Mouse (Mus musculus): Measurements from ENCODE around the gene Atpaf1. TPM values are rescaled to one million over a fixed set of nuclear protein-coding genes. Genes with fewer than 3 reads are reported as not detected.

Atpaf1 gene
- polyA plus RNA-seq, 1 experiment from 2014 or later: 44.3 TPM

GRCm38 (mm10) chr4:115782026-115782805 lies 2.4 kb upstream of the Atpaf1 start:
- ATAC-seq (ENCODE audit: low FRiP score, low TSS enrichment): no peak
- no peak overlapping the region for H3K4me3 ChIP-seq (replicated peaks; ENCODE audit: low read depth, low read length)

GRCm38 (mm10) chr4:115785511-115786034 lies 961 bp downstream of the Atpaf1 start:
- 0 out of 2 replicates have a peak overlapping the region, but pooled peaks have one; percentile 57 for H3K27ac ChIP-seq (replicated peaks; ENCODE audit: low read depth, low read length)
- ATAC-seq (ENCODE audit: low FRiP score, low TSS enrichment) (no peak), DNase-seq (no peak)
- H3K4me2 ChIP-seq (ENCODE audit: low read length): peak overlapping the region; percentile 76
- H3K9me3 ChIP-seq (ENCODE audit: control insufficient read depth, low read length): no peaks in the 10 kb centered on the region
- H3K9ac ChIP-seq (replicated peaks; ENCODE audit: low read length): peak overlapping the region; percentile 80
- H3K4me3 ChIP-seq (replicated peaks; ENCODE audit: low read depth, low read length): peak overlapping the region; percentile 63
- peaks cover 27% of the 10 kb centered on the region for H3K36me3 ChIP-seq (ENCODE audit: control insufficient read depth, insufficient read depth, low read length)
- no peaks in the 10 kb centered on the region for H3K27me3 ChIP-seq (ENCODE audit: control insufficient read depth, insufficient read depth, low read length)
- WGBS: 61% methylated on average over 7 of the region's 7 CpGs
- H3K4me1 ChIP-seq (ENCODE audit: control insufficient read depth, insufficient read depth, low read length): peaks cover 9% of the 10 kb centered on the region; the same call in 1 of the 2 replicates

More at GRCm38 (mm10) chr4:115782026-115782805, 2.4 kb upstream of the Atpaf1 start:
- Histone ChIP-seq H3K4me1 (ENCODE audit: control insufficient read depth, insufficient read depth, low read length) (peaks cover 9% of the 10 kb centered on the region; the same call in 1 of the 2 replicates), H3K4me2 (ENCODE audit: low read length) (no peak overlapping the region), H3K36me3 (ENCODE audit: control insufficient read depth, insufficient read depth, low read length) (no peaks in the 10 kb centered on the region), H3K9me3 (ENCODE audit: control insufficient read depth, low read length) (no peaks in the 10 kb centered on the region), H3K27ac (replicated peaks; ENCODE audit: low read depth, low read length) (no peak overlapping the region), H3K27me3 (ENCODE audit: control insufficient read depth, insufficient read depth, low read length) (no peaks in the 10 kb centered on the region), H3K9ac (replicated peaks; ENCODE audit: low read length) (no peak overlapping the region)
- DNase-seq: no peak
- WGBS: 93% methylated on average over 5 of the region's 5 CpGs

DNA sequence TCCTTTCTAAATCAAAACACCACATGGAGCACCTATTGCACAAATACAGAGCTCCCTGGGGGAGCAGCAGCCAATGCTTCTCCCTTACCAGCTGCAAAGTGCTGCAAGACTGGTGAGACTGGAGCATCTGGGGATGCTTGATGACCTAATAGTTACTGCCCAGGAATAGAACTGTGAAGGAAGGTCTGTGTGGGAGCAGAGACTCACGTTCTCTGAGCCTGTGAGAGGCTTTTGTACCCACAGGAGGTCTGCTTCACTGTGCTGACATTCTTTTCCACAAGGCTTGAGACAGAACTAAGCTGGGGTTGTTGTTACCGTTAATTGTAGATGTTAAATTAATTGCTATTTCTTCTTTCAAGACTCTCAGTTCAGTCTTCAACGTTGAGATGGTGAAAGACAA lies 6.3 kb downstream of the Atpaf1 start:
- H3K9ac ChIP-seq (replicated peaks; ENCODE audit: low read length): no peak overlapping the region
- ATAC-seq (ENCODE audit: low FRiP score, low TSS enrichment): no peak
- no peaks in the 10 kb centered on the region for H3K9me3 ChIP-seq (ENCODE audit: control insufficient read depth, low read length)
- no peak overlapping the region for H3K27ac ChIP-seq (replicated peaks; ENCODE audit: low read depth, low read length)
- 87% methylated on average over 3 of the region's 3 CpGs for WGBS
- peaks cover 60% of the 10 kb centered on the region for H3K36me3 ChIP-seq (ENCODE audit: control insufficient read depth, insufficient read depth, low read length)
- DNase-seq: no peak
- H3K4me1 ChIP-seq (ENCODE audit: control insufficient read depth, insufficient read depth, low read length): no peaks in the 10 kb centered on the region
- no peaks in the 10 kb centered on the region for H3K27me3 ChIP-seq (ENCODE audit: control insufficient read depth, insufficient read depth, low read length)
- H3K4me3 ChIP-seq (replicated peaks; ENCODE audit: low read depth, low read length): no peak overlapping the region
- H3K4me2 ChIP-seq (ENCODE audit: low read length): no peak overlapping the region

- no peak overlapping the region for H3K27ac ChIP-seq (replicated peaks; ENCODE audit: low read depth, low read length)
- no peaks in the 10 kb centered on the region for H3K4me1 ChIP-seq (ENCODE audit: control insufficient read depth, insufficient read depth, low read length)
- no peaks in the 10 kb centered on the region for H3K27me3 ChIP-seq (ENCODE audit: control insufficient read depth, insufficient read depth, low read length)
- ATAC-seq (ENCODE audit: low FRiP score, low TSS enrichment): no peak
- no peak overlapping the region for H3K9ac ChIP-seq (replicated peaks; ENCODE audit: low read length)
- no peaks in the 10 kb centered on the region for H3K9me3 ChIP-seq (ENCODE audit: control insufficient read depth, low read length)
- 96% methylated on average over 3 of the region's 3 CpGs for WGBS
- H3K4me2 ChIP-seq (ENCODE audit: low read length): no peak overlapping the region
- no peak overlapping the region for H3K4me3 ChIP-seq (replicated peaks; ENCODE audit: low read depth, low read length)
- peaks cover 73% of the 10 kb centered on the region for H3K36me3 ChIP-seq (ENCODE audit: control insufficient read depth, insufficient read depth, low read length)
- no peak for DNase-seq
Observed at GRCm38 (mm10) chr4:115795360-115795759, 10.7 kb downstream of the Atpaf1 start.

GRCm38 (mm10) chr4:115799981-115800380 lies 15.4 kb downstream of the Atpaf1 start:
- ATAC-seq (ENCODE audit: low FRiP score, low TSS enrichment) (no peak), DNase-seq (no peak)
- Histone ChIP-seq H3K4me2 (ENCODE audit: low read length) (no peak overlapping the region), H3K27me3 (ENCODE audit: control insufficient read depth, insufficient read depth, low read length) (no peaks in the 10 kb centered on the region), H3K4me1 (ENCODE audit: control insufficient read depth, insufficient read depth, low read length) (no peaks in the 10 kb centered on the region), H3K9me3 (ENCODE audit: control insufficient read depth, low read length) (no peaks in the 10 kb centered on the region), H3K9ac (replicated peaks; ENCODE audit: low read length) (no peak overlapping the region), H3K4me3 (replicated peaks; ENCODE audit: low read depth, low read length) (no peak overlapping the region), H3K36me3 (ENCODE audit: control insufficient read depth, insufficient read depth, low read length) (peaks cover 63% of the 10 kb centered on the region), H3K27ac (replicated peaks; ENCODE audit: low read depth, low read length) (no peak overlapping the region)
- 79% methylated on average over 3 of the region's 3 CpGs for WGBS

GRCm38 (mm10) chr4:115812326-115812725 lies 27.7 kb downstream of the Atpaf1 start:
- ATAC-seq (ENCODE audit: low FRiP score, low TSS enrichment): no peak
- 80% methylated on average over 4 of the region's 4 CpGs for WGBS

GRCm38 (mm10) chr4:115815606-115816005 lies 31.0 kb downstream of the Atpaf1 start:
- Histone ChIP-seq H3K4me1 (ENCODE audit: control insufficient read depth, insufficient read depth, low read length) (no peaks in the 10 kb centered on the region), H3K4me3 (replicated peaks; ENCODE audit: low read depth, low read length) (no peak overlapping the region), H3K36me3 (ENCODE audit: control insufficient read depth, insufficient read depth, low read length) (peaks cover 16% of the 10 kb centered on the region), H3K27me3 (ENCODE audit: control insufficient read depth, insufficient read depth, low read length) (no peaks in the 10 kb centered on the region), H3K9me3 (ENCODE audit: control insufficient read depth, low read length) (no peaks in the 10 kb centered on the region), H3K27ac (replicated peaks; ENCODE audit: low read depth, low read length) (no peak overlapping the region), H3K4me2 (ENCODE audit: low read length) (no peak overlapping the region), H3K9ac (replicated peaks; ENCODE audit: low read length) (no peak overlapping the region)
- no peak for ATAC-seq (ENCODE audit: low FRiP score, low TSS enrichment)
- no peak for DNase-seq
- 95% methylated on average over 5 of the region's 5 CpGs for whole genome bisulfite sequencing

More at GRCm38 (mm10) chr4:115812326-115812725, 27.7 kb downstream of the Atpaf1 start:
- no peak for DNase-seq
- Histone ChIP-seq H3K36me3 (ENCODE audit: control insufficient read depth, insufficient read depth, low read length) (peaks cover 22% of the 10 kb centered on the region), H3K9ac (replicated peaks; ENCODE audit: low read length) (no peak overlapping the region), H3K9me3 (ENCODE audit: control insufficient read depth, low read length) (no peaks in the 10 kb centered on the region), H3K4me1 (ENCODE audit: control insufficient read depth, insufficient read depth, low read length) (no peaks in the 10 kb centered on the region), H3K4me2 (ENCODE audit: low read length) (no peak overlapping the region), H3K4me3 (replicated peaks; ENCODE audit: low read depth, low read length) (no peak overlapping the region), H3K27ac (replicated peaks; ENCODE audit: low read depth, low read length) (no peak overlapping the region), H3K27me3 (ENCODE audit: control insufficient read depth, insufficient read depth, low read length) (no peaks in the 10 kb centered on the region)

DNA sequence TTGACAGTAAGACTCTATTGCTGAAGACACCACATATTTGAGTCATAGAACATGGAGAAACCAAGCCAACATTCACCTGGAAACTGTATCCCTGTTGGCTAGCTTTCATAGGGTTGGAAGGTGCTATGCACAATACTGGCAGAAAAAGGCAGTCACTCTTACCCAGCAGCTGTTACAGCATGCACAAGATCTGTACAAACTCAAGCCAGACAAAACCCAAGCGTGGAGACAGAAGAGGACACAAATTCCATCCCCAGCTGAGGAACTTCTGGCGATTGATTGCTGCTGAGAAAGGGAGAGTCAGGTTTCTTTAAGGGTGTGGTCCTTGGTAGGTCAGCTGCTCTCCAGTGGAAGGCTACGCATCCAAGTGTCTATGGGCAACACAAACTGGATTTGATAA lies 35.6 kb downstream of the Atpaf1 start:
- no peaks in the 10 kb centered on the region for H3K9me3 ChIP-seq (ENCODE audit: control insufficient read depth, low read length)
- H3K27me3 ChIP-seq (ENCODE audit: control insufficient read depth, insufficient read depth, low read length): no peaks in the 10 kb centered on the region
- H3K36me3 ChIP-seq (ENCODE audit: control insufficient read depth, insufficient read depth, low read length): 0 out of 2 replicates have a peak, but pooled peaks cover 3% of the 10 kb centered on the region
- no peak overlapping the region for H3K4me2 ChIP-seq (ENCODE audit: low read length)
- ATAC-seq (ENCODE audit: low FRiP score, low TSS enrichment) (no peak), DNase-seq (no peak)
- no peak overlapping the region for H3K4me3 ChIP-seq (replicated peaks; ENCODE audit: low read depth, low read length)
- no peak overlapping the region for H3K9ac ChIP-seq (replicated peaks; ENCODE audit: low read length)
- WGBS: 83% methylated on average over 3 of the region's 3 CpGs
- no peak overlapping the region for H3K27ac ChIP-seq (replicated peaks; ENCODE audit: low read depth, low read length)
- no peaks in the 10 kb centered on the region for H3K4me1 ChIP-seq (ENCODE audit: control insufficient read depth, insufficient read depth, low read length)

- Histone ChIP-seq H3K27ac (replicated peaks; ENCODE audit: low read depth, low read length) (no peak overlapping the region), H3K9me3 (ENCODE audit: control insufficient read depth, low read length) (no peaks in the 10 kb centered on the region), H3K36me3 (ENCODE audit: control insufficient read depth, insufficient read depth, low read length) (0 out of 2 replicates have a peak, but pooled peaks cover 3% of the 10 kb centered on the region), H3K9ac (replicated peaks; ENCODE audit: low read length) (no peak overlapping the region), H3K4me3 (replicated peaks; ENCODE audit: low read depth, low read length) (no peak overlapping the region), H3K27me3 (ENCODE audit: control insufficient read depth, insufficient read depth, low read length) (no peaks in the 10 kb centered on the region), H3K4me1 (ENCODE audit: control insufficient read depth, insufficient read depth, low read length) (no peaks in the 10 kb centered on the region), H3K4me2 (ENCODE audit: low read length) (no peak overlapping the region)
- DNase-seq (no peak), ATAC-seq (ENCODE audit: low FRiP score, low TSS enrichment) (no peak)
- WGBS: 69% methylated on average over 3 of the region's 3 CpGs
Observed at GRCm38 (mm10) chr4:115820944-115821343, 36.3 kb downstream of the Atpaf1 start.
